Mouse (Mus musculus): ENCODE measurements around the gene Parvg.

DNA sequence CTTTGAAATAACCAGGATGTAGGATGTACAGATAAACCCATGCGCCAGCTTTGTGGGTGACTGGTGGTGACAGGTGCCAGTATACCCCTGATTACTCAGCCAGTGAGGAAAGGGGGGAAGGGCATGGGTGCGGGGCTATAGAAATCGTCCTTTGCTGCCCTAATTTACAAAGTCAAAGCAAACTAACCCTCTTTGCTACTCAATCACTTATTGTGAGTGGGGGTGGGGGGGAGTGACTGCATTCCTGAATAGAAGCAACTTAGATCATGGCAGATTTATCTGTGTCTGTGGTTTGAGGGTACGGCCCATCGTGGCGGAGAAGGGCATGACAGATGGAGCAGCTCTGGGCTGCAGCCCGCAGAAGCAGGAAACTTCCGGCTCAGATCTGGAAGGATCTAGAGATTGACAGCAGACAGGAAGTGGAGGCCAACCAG is 64.9 kb downstream of the Parvg start:
- TF ChIP-seq CTCF (IDR thresholded peaks at IDR 0.05; ENCODE audit: low read depth, low read length) = no peak
- TF ChIP-seq POLR2AphosphoS5 (IDR thresholded peaks at IDR 0.05; ENCODE audit: insufficient replicate concordance, low read depth, low read length) = no peak
- no peak for TF ChIP-seq GATA1 (IDR thresholded peaks at IDR 0.05; ENCODE audit: borderline replicate concordance, low read length)
- no peak for TF ChIP-seq TAL1 (conservative IDR thresholded peaks at IDR 0.05; ENCODE audit: low read depth, low read length)
- no peak for TF ChIP-seq GATA2 (IDR thresholded peaks at IDR 0.05; ENCODE audit: borderline replicate concordance, low read depth, low read length)
